Mouse (Mus musculus): Measurements from ENCODE around the gene S100a7a. TPM values are rescaled to one million over a fixed set of nuclear protein-coding genes. Genes with fewer than 3 reads are reported as not detected.

The S100a7a gene
- polyA plus RNA-seq, 1 experiment from 2014 or later, result not detected

DNA sequence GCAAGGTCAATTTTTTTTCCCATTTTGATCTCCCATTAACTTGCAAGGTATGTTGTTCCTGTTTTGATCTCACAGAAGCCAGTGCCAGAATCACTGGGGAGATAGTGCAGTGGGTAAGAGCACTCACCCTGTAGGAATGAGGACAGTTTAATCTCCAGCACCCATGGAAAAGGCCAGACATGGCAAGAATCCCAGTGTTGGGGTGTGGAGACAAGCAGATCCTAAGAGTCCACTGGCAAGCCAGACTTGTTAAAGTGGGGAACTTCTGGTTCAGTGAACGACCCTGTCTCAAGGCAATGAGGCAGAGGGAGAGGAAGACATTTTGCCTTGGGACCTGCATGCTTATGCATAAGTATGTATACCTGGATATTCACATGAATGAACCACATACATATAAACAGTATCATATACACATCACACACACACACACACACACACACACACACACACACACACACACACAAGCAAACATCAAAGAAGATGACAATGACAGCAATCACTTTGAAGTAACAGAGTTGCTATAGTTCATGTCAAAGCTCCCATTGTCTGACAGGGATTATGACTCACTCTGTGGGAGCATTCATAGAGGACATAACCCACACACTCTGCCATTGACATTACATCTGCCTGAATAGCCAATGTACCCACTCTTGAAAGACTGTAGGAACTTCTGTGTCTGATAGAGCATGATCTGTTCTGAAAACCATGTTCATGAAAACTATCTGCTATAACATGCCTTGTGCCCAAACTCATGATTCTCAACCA is 15.1 kb upstream of the S100a7a start:
- H3K27me3 ChIP-seq (replicated peaks), result no peaks in the 10 kb centered on the region
- no peak for ATAC-seq (replicated peaks)
- 77% methylated on average over 1 of the region's 1 CpGs for WGBS

DNA sequence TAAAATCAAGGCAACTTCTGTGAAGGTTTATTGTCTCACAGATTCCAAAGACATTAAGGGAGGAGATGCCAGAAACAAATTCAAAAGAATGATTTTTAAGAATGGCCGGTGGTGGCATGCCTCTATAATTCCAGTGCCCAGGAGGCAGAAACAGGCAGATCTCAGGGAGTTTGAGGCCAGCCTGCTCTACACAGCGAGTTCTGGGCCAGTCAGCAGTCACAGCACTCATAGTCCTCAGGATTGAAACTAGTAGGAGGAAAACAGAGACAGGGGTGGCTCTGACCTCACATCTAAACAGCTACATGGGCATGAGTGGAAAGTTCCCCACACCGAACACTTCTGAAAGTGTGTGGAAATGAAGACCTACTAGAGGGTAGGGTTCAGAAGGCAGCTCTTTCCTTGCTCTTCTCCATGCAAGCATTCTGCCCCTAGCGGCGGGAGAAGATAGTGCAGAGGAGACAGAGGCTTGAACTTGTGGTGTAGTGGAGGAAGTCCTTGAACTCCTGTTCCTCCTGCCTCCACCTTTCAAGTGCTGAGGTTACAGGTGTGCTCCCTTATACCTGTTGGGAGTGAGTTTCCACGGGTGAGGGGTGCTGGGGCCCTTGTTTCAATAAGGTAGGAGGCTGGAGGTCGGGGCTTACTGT is 14.2 kb upstream of the S100a7a start:
- no peak overlapping the region for H3K27ac ChIP-seq
- 53% methylated on average over 7 of the region's 7 CpGs for WGBS
- H3K27me3 ChIP-seq (replicated peaks), result no peaks in the 10 kb centered on the region
- no peaks in the 10 kb centered on the region for H3K4me1 ChIP-seq
- no peaks in the 10 kb centered on the region for H3K36me3 ChIP-seq (replicated peaks)
- ATAC-seq (replicated peaks), result no peak
- H3K4me2 ChIP-seq, result no peak overlapping the region
- H3K9ac ChIP-seq, result no peak overlapping the region
- no peaks in the 10 kb centered on the region for H3K9me3 ChIP-seq
- H3K4me3 ChIP-seq, result no peak overlapping the region

More for the DNA sequence above, 15.1 kb upstream of the S100a7a start:
- no peak overlapping the region for H3K4me2 ChIP-seq
- H3K9ac ChIP-seq, result no peak overlapping the region
- no peaks in the 10 kb centered on the region for H3K4me1 ChIP-seq
- no peak overlapping the region for H3K27ac ChIP-seq
- H3K9me3 ChIP-seq, result no peaks in the 10 kb centered on the region
- no peak overlapping the region for H3K4me3 ChIP-seq
- no peaks in the 10 kb centered on the region for H3K36me3 ChIP-seq (replicated peaks)

DNA sequence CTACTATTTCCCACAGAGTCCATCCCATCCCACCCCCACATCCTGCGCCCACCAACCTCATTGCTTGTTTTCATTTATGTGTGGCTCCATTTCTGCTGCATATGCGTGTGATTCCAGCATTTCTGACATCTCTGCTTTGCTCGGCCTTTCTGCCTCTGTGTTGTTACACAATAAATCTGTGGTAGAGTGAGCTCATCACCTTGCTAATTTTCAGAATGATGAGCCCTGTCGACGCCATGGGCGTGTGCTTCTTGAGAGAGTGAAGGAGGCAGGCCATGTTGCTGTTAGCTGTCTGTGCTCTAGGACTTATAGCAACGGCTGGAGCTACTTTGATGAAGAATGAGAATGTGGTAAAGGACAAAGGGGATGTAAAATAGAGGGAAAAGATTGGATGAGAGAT is 12.8 kb upstream of the S100a7a start:
- Histone ChIP-seq H3K4me1 (no peaks in the 10 kb centered on the region), H3K4me2 (no peak overlapping the region), H3K9ac (no peak overlapping the region), H3K27me3 (replicated peaks) (no peaks in the 10 kb centered on the region), H3K9me3 (no peaks in the 10 kb centered on the region), H3K27ac (no peak overlapping the region), H3K36me3 (replicated peaks) (no peaks in the 10 kb centered on the region), H3K4me3 (no peak overlapping the region)
- WGBS, result 89% methylated on average over 7 of the region's 7 CpGs
- ATAC-seq (replicated peaks), result no peak

DNA sequence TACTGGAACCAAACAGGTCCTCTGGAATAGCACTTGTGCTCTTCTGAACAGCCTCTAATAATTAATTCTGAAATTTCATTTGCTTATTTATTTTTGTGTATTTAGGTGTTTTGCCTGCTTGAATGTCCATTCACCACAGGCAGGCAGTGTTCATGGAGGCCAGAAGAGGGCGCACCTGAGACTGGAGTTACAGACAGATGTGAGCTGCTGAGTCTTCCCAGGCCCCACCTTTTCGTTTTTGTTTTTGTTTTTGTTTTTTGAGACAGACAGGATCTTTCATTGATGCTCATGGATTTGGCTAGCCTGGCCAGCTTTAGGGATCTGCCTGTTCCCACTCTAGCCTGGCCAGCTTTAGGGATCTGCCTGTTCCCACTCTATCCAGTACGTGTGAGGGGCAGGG is 9.6 kb upstream of the S100a7a start:
- H3K36me3 ChIP-seq (replicated peaks), result no peaks in the 10 kb centered on the region
- H3K27ac ChIP-seq, result no peak overlapping the region
- H3K4me2 ChIP-seq, result no peak overlapping the region
- 52% methylated on average over 3 of the region's 3 CpGs for WGBS
- no peaks in the 10 kb centered on the region for H3K9me3 ChIP-seq
- no peak overlapping the region for H3K9ac ChIP-seq
- no peak overlapping the region for H3K4me3 ChIP-seq
- no peaks in the 10 kb centered on the region for H3K27me3 ChIP-seq (replicated peaks)
- H3K4me1 ChIP-seq, result no peaks in the 10 kb centered on the region
- no peak for ATAC-seq (replicated peaks)

DNA sequence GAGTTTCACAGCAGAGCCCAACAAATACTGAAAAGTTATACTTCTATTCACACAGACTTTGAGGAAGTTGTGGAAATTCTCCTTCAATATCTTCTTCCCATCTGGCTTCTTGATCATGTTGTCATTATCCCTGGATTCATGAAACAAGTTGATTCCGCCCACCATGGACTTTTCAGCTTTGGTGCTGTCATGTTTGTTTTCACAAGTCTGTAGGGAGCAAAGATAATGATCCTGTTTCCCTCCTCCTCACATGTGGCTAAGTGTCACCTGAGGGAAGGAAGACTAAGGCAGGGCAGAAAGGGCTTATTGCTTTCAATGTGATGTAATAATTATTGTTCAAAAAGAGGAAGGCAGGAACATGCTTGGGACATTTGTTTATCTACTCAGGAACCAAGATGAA is 6.5 kb upstream of the S100a7a start:
- Histone ChIP-seq H3K4me2 (no peak overlapping the region), H3K27me3 (replicated peaks) (no peaks in the 10 kb centered on the region), H3K9ac (no peak overlapping the region), H3K36me3 (replicated peaks) (no peaks in the 10 kb centered on the region), H3K4me3 (no peak overlapping the region), H3K27ac (no peak overlapping the region), H3K4me1 (no peaks in the 10 kb centered on the region), H3K9me3 (no peaks in the 10 kb centered on the region)
- 81% methylated on average over 1 of the region's 1 CpGs for WGBS
- no peak for ATAC-seq (replicated peaks)

DNA sequence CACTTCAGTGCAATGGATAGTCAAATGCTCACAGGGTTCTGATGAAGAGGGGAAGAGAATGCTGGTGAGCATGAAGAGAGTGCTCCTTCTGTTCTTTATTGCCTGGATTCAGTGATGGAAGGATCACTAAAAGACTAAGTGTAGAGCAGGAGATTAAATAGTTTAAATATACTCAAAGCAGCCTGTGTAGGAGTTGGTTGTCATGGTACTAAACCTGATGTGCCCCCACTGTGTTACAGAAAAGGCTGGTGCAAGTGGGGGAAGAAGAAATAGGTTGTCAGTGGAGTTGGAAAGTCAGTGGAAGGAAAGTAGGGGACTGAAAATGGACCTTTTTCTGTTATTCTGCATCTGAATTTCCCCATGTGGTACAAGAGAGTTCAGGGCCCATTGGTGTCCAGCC is 4.8 kb upstream of the S100a7a start:
- H3K9me3 ChIP-seq, result no peaks in the 10 kb centered on the region
- H3K9ac ChIP-seq, result no peak overlapping the region
- H3K4me1 ChIP-seq, result no peaks in the 10 kb centered on the region
- H3K36me3 ChIP-seq (replicated peaks), result no peaks in the 10 kb centered on the region
- H3K27me3 ChIP-seq (replicated peaks), result no peaks in the 10 kb centered on the region
- H3K4me3 ChIP-seq, result no peak overlapping the region
- no peak for ATAC-seq (replicated peaks)
- no peak overlapping the region for H3K4me2 ChIP-seq
- H3K27ac ChIP-seq, result no peak overlapping the region

DNA sequence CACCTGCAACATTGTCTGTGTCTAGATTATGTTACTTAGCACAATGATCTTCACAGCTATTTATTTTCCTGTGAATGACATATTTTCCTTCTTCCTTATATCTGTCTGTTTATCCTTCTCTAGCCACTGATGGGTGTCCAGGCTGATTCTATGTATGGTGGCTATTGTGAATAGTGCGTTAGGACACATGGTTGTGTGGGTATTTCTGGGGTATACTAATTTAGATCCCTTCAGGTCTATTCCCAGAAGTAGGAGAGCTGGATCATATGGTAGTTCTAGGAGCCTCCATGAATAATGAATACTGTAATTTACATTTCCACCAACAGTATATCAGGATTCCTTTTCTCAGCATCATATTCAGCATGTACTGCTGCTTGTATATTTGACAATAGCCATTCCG is 4.0 kb upstream of the S100a7a start:
- Histone ChIP-seq H3K4me3 (no peak overlapping the region), H3K36me3 (replicated peaks) (no peaks in the 10 kb centered on the region), H3K9ac (no peak overlapping the region), H3K4me1 (no peaks in the 10 kb centered on the region), H3K27ac (no peak overlapping the region), H3K9me3 (no peaks in the 10 kb centered on the region), H3K27me3 (replicated peaks) (no peaks in the 10 kb centered on the region), H3K4me2 (no peak overlapping the region)
- 94% methylated on average over 2 of the region's 2 CpGs for WGBS
- ATAC-seq (replicated peaks), result no peak

DNA sequence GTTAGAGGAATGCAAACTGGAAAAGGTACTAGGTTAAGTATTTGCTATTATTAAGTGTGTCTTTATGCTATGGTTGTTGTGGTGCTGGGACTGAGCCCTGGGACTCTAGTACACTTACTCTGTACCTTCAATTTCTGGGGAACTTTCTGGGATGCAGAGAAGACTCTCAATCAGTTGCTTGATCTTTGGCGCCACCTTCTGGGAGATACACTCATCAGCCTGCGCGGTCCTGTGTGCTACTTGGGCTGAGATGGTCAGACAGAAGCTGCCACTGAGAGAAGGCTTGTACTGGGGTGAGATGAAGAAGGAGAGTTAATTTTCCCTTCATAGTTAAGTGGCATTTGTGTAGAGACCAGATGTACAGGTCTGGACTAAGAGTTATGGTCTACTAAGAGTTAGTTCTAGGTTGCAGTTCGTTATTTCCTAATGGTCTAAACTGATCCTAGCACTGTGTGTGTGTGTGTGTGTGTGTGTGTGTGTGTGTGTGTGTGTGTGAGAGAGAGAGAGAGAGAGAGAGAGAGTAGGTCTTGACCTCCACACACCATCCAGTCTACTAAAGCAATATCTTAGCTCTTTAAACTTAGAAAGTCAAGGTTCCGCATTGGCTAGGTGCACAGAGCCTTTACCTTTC is 824 bp upstream of the S100a7a start:
- Histone ChIP-seq H3K9me3 (no peaks in the 10 kb centered on the region), H3K9ac (no peak overlapping the region), H3K27ac (no peak overlapping the region), H3K36me3 (replicated peaks) (no peaks in the 10 kb centered on the region), H3K4me1 (no peaks in the 10 kb centered on the region), H3K27me3 (replicated peaks) (no peaks in the 10 kb centered on the region), H3K4me2 (no peak overlapping the region), H3K4me3 (no peak overlapping the region)
- 38% methylated on average over 5 of the region's 5 CpGs for WGBS
- peak; percentile 92 for ATAC-seq (replicated peaks)

DNA sequence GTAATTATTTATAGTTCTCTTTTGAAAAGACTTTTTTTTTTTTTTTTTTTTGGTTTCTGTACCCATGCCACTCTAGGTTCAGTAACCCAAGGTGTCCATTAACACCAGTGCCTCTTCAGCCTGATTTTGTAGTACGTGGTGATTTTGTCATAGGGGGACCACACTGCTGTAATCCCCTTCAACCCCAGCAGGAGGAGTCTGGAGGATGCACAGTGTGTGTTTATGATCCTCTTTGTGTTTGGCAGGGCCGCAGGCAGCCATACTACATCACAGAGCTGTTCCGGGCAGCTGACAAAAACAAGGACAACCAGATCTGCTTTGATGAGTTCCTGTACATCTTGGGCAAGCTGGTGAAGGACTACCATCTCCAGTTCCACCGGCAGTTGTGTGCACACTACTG is 3.6 kb downstream of the S100a7a start:
- Histone ChIP-seq H3K36me3 (replicated peaks) (no peaks in the 10 kb centered on the region), H3K9me3 (no peaks in the 10 kb centered on the region), H3K4me2 (no peak overlapping the region), H3K9ac (no peak overlapping the region), H3K27ac (no peak overlapping the region), H3K4me1 (no peaks in the 10 kb centered on the region), H3K4me3 (no peak overlapping the region), H3K27me3 (replicated peaks) (no peaks in the 10 kb centered on the region)
- no peak for ATAC-seq (replicated peaks)
- WGBS, result 83% methylated on average over 4 of the region's 4 CpGs

DNA sequence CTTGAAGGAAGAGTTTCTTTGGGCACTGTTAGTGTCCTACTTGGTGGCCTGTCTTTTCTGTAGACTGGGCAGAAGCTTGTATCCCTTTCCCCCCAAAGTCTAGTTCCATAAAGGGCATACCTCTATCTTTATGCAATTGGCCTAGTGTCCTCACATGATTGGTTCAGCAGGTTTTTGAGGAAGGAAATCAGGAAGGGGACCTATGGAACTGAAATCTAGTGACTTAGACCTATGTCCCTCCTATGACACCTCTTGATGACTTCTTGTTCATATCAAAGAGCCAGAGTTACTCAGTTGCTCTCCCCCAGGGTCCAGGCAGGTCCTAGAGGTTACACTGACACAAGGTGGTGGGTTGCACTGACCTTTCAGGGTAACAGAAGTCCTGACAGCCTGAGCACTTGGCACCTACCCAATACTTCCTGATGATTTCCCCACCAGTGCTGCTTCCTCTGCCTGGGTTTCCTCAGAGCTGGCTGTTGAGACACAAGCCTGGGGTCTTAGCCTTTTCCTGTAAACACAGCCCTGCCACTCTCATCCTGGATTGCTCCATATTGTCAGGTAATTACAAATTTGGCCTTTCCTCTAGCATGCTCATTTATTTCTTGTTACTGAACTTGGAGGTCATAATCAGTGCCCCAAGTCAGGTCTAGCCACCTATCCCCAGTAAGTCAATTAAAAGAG is 5.7 kb downstream of the S100a7a start:
- no peak overlapping the region for H3K4me2 ChIP-seq
- no peaks in the 10 kb centered on the region for H3K9me3 ChIP-seq
- no peaks in the 10 kb centered on the region for H3K27me3 ChIP-seq (replicated peaks)
- H3K4me3 ChIP-seq, result no peak overlapping the region
- no peaks in the 10 kb centered on the region for H3K36me3 ChIP-seq (replicated peaks)
- H3K9ac ChIP-seq, result no peak overlapping the region
- no peak for ATAC-seq (replicated peaks)
- no peak overlapping the region for H3K27ac ChIP-seq
- H3K4me1 ChIP-seq, result no peaks in the 10 kb centered on the region

DNA sequence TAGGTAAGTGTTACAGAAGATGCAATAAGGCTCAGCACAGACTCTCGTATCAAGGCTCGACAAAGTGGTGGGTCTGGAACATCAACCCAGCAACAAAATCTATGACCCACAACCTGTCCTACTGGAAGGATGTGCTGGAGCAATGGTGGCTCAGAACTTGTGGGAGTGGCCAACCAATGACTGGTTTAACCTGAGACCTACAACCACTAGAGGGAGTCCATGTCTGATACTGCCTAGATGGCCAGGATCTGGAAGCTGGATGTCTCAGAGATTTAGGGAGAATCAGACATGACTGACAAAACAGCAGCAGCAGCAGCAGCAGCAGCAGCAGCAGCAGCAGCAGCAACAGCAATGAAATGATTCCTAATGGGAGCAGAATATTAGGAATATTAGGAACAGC is 10.4 kb downstream of the S100a7a start:
- no peaks in the 10 kb centered on the region for H3K36me3 ChIP-seq (replicated peaks)
- no peak overlapping the region for H3K9ac ChIP-seq
- H3K4me2 ChIP-seq, result no peak overlapping the region
- no peak overlapping the region for H3K27ac ChIP-seq
- H3K9me3 ChIP-seq, result no peaks in the 10 kb centered on the region
- H3K4me1 ChIP-seq, result no peaks in the 10 kb centered on the region
- 90% methylated on average over 2 of the region's 2 CpGs for WGBS
- no peak for ATAC-seq (replicated peaks)
- no peak overlapping the region for H3K4me3 ChIP-seq
- H3K27me3 ChIP-seq (replicated peaks), result no peaks in the 10 kb centered on the region

DNA sequence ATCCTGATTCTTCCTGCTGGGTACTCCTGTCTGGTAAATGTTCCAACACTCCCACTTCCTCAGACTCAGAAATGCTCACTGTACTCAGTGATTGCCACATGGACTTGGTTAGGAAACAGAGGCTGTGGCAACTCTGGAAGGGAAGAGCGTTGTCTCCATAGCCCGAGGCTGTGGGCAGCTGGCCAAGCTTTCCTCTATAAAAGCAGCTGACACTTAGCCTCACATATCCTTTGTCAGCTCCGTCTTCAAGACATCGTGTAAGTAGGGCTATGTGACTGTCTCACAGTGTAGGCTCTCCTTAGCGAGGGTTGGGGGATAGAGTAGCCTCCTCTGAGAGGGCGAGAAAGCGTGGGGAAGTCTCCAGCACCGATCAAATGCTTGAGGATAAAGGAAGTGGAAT is 15.0 kb downstream of the S100a7a start, which contains the start of gene S100a8:
Gene S100a8, plus strand, starts transcription at position 133 of the 400 bp plus-strand sequence.
- no peaks in the 10 kb centered on the region for H3K36me3 ChIP-seq (replicated peaks)
- ATAC-seq (replicated peaks), result no peak
- no peak within 1 kb of the TSS for H3K9ac ChIP-seq
- no peak within 1 kb of the TSS for H3K27ac ChIP-seq
- no peak within 1 kb of the TSS for H3K4me3 ChIP-seq
- no peaks in the 10 kb centered on the region for H3K9me3 ChIP-seq
- no peaks in the 10 kb centered on the region for H3K27me3 ChIP-seq (replicated peaks)
- no peak within 1 kb of the TSS for H3K4me2 ChIP-seq
- H3K4me1 ChIP-seq, result no peaks in the 10 kb centered on the region
- WGBS, result 66% methylated on average over 8 of the region's 8 CpGs
